Mouse (Mus musculus): ENCODE data around the gene Kcnn4. TPM values are rescaled to one million over a fixed set of nuclear protein-coding genes. Genes with fewer than 3 reads are reported as not detected.
A peak's percentile ranks its signal among the peaks of the same experiment; 100 is the strongest.

Kcnn4 gene
- polyA plus RNA-seq, 1 experiment = 9.0 TPM

DNA sequence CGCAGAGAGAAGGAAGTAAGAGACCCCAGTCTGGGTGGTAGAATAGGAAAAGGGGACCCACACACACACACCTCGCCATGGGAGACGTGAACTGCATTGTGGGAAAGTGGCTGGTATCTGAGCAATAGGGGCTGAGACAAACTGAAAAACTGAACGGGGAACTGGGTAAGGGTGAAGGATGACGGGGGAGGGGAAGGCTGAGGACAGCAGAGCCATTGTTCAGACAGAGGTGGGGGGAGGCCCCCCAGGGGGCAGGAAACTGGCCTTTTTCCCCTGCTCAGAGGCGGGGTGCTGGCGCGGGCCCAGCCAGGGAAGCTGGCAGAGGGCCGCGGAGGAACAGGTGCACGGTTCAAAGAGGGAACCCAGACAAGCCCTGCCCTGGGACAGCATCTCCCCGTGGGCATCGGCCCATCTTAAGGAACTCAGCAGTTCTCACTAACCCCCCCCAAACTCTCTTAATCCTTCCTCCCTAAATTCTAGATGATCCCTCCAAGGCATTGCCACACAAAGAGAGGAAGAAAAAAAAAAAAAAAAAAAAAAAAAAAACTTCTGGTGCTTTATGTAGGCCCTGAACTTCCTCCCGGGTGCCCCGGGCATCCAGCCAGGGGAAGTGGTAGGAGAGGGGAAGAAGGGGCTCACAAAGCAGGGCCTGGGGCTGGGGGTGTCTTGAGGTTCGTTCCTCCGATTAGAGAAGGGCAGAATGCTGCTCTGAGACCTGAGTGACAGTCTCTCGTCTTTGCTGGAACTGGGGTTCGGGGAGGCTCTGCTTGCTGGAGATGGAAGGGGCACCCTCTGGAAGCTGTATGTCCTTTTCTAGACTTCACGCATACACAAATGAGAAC lies 3.7 kb downstream of the Kcnn4 start:
- TF ChIP-seq POLR2A (IDR thresholded peaks at IDR 0.05; ENCODE audit: borderline replicate concordance, extremely low read depth, low read depth, low read length) (no peak), CTCF (IDR thresholded peaks at IDR 0.05; ENCODE audit: insufficient read depth, low read length) (no peak)
- H3K4me1 ChIP-seq (ENCODE audit: control insufficient read depth, insufficient read depth, low read length) = peaks cover 12% of the 10 kb centered on the region
- no peak overlapping the region for H3K4me3 ChIP-seq (replicated peaks; ENCODE audit: extremely low read depth, low read depth, low read length)
- peak; percentile 39 for DNase-seq
- 15% methylated on average over 20 of the region's 20 CpGs for WGBS

DNA sequence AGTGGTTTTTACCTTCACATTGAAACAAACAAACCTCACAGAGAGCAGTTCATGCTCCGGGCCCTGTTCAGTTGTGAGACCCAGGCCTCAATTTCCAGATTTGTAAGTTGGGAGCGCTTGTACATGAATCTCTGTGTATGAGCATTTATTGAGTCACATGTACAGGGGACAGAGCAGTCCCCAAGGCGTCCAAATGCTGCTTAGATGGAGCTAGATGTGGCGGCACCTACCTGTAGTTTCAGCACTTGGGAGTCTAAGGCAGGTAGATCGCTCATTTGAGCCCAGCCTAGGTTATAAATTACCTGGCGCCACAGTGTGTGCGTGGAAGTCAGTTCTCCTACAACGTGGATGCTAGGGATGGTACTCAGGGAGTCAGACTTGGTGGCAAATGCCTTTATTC lies 6.4 kb downstream of the Kcnn4 start:
- 87% methylated on average over 8 of the region's 8 CpGs for WGBS
- peaks cover 12% of the 10 kb centered on the region for H3K4me1 ChIP-seq (ENCODE audit: control insufficient read depth, insufficient read depth, low read length)
- H3K4me3 ChIP-seq (replicated peaks; ENCODE audit: extremely low read depth, low read depth, low read length) = no peak overlapping the region
- no peak for DNase-seq
- no peak for TF ChIP-seq POLR2A (IDR thresholded peaks at IDR 0.05; ENCODE audit: borderline replicate concordance, extremely low read depth, low read depth, low read length)
- TF ChIP-seq CTCF (IDR thresholded peaks at IDR 0.05; ENCODE audit: insufficient read depth, low read length) = no peak

DNA sequence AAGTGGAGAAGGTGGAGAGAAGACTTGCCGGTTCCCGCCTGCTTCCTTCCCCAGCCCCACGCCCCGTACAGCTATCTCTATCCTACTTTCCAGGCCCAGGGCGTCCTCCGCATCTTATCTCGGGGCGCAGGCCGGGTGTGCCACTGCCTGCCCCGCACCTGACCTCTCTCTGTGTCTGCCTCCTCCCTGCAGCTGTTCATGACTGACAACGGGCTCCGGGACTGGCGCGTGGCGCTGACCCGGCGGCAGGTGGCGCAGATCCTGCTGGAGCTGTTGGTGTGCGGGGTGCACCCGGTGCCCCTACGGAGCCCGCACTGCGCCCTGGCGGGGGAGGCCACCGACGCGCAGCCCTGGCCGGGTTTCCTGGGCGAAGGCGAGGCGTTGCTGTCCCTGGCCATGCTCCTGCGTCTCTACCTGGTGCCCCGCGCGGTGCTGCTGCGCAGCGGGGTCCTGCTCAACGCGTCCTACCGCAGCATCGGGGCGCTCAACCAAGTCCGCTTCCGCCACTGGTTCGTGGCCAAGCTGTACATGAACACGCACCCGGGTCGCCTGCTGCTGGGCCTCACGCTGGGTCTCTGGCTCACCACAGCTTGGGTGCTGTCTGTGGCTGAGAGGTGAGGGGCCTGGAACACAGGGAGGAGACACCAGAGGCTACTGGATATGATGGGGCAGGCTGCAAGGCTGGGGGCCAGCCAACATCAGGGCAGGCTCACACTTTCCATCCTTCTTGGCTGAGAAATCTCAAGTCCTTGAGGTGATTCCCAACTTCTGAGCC lies 7.2 kb downstream of the Kcnn4 start:
- TF ChIP-seq CTCF (IDR thresholded peaks at IDR 0.05; ENCODE audit: insufficient read depth, low read length) (no peak), POLR2A (IDR thresholded peaks at IDR 0.05; ENCODE audit: borderline replicate concordance, extremely low read depth, low read depth, low read length) (no peak)
- peak; percentile 42 for DNase-seq
- no peak overlapping the region for H3K4me3 ChIP-seq (replicated peaks; ENCODE audit: extremely low read depth, low read depth, low read length)
- 16% methylated on average over 49 of the region's 49 CpGs for WGBS
- H3K4me1 ChIP-seq (ENCODE audit: control insufficient read depth, insufficient read depth, low read length) = peaks cover 12% of the 10 kb centered on the region

DNA sequence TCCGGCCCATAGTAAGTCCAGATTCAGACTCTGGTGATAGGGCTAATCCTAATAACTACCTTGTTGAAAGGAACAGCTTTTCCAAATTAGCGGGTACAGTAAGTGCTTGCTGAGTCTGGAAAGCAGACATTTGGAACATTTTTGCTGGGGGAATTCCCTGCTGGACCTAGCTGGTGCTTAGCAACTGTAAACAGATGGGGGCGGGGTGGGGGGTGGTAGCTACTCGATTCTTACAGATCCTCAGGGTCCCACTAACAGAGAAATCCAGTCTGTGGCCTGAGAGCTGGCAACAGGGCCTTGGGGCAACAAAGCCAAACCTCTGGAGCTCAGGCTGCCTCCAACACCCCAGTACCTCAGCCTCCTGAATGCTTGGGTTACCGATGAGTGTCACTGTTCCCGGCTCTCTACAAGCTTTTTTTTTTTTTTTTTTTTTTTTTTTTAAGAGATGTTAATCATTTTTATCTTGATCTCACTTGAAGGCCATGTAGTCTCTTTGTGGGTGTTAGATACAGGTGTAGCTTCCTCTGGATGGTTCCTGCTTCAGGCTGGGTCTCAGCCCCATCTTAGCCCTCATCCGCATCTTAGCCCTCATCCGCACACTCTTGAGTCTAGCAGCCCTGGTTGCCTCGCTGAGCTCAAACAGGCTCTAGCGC lies 8.1 kb downstream of the Kcnn4 start:
- no peak for TF ChIP-seq POLR2A (IDR thresholded peaks at IDR 0.05; ENCODE audit: borderline replicate concordance, extremely low read depth, low read depth, low read length)
- no peak for DNase-seq
- Histone ChIP-seq H3K4me3 (replicated peaks; ENCODE audit: extremely low read depth, low read depth, low read length) (no peak overlapping the region), H3K4me1 (ENCODE audit: control insufficient read depth, insufficient read depth, low read length) (peaks cover 7% of the 10 kb centered on the region)
- WGBS = 75% methylated on average over 10 of the region's 10 CpGs

DNA sequence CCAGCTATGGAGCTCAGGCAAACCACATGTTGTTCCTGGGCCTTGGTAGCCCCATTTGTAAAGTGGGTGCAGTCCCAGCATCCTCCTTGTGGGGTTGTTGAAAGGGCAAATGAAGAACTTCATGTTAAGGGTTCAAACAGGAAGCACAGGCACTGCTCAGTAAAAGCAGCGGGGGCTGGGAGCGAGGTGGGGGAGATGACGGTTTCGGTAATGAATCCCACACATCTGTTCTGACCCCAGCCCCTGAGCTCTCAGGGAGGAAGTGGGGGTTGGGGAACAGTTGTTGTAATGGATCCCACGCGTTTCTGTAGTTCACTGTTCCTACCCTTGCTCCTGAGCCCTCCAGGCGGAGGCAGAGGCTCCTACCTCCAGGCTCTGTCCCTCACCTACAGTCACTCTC lies 9.9 kb downstream of the Kcnn4 start:
- H3K4me3 ChIP-seq (replicated peaks; ENCODE audit: extremely low read depth, low read depth, low read length) = no peak overlapping the region
- no peak for TF ChIP-seq POLR2A (IDR thresholded peaks at IDR 0.05; ENCODE audit: borderline replicate concordance, extremely low read depth, low read depth, low read length)
- no peak for TF ChIP-seq CTCF (IDR thresholded peaks at IDR 0.05; ENCODE audit: insufficient read depth, low read length)
- H3K4me1 ChIP-seq (ENCODE audit: control insufficient read depth, insufficient read depth, low read length) = no peaks in the 10 kb centered on the region
- DNase-seq = no peak
- WGBS = 63% methylated on average over 7 of the region's 7 CpGs

DNA sequence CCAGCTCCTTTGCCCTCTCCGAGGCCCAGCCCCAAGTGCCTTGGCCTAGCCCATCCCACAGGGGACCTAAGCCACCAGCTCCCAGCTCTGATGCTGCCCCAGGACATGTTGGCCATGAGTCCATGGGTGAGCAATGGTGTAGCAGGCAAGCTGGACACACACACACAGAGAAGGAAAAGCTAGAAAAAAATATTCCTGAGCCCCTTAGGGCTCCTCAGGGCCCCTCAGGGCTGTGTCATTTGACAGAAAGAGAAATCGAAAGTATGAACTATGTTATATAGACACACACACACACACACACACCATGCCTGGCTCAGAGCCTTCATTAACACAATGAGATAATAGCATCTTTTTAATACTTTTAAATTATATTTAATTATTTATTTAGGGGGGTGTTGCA lies 10.3 kb downstream of the Kcnn4 start:
- H3K4me1 ChIP-seq (ENCODE audit: control insufficient read depth, insufficient read depth, low read length) = no peaks in the 10 kb centered on the region
- no peak overlapping the region for H3K4me3 ChIP-seq (replicated peaks; ENCODE audit: extremely low read depth, low read depth, low read length)
- no peak for DNase-seq
- TF ChIP-seq CTCF (IDR thresholded peaks at IDR 0.05; ENCODE audit: insufficient read depth, low read length) (no peak), POLR2A (IDR thresholded peaks at IDR 0.05; ENCODE audit: borderline replicate concordance, extremely low read depth, low read depth, low read length) (no peak)
- 63% methylated on average over 2 of the region's 2 CpGs for WGBS

DNA sequence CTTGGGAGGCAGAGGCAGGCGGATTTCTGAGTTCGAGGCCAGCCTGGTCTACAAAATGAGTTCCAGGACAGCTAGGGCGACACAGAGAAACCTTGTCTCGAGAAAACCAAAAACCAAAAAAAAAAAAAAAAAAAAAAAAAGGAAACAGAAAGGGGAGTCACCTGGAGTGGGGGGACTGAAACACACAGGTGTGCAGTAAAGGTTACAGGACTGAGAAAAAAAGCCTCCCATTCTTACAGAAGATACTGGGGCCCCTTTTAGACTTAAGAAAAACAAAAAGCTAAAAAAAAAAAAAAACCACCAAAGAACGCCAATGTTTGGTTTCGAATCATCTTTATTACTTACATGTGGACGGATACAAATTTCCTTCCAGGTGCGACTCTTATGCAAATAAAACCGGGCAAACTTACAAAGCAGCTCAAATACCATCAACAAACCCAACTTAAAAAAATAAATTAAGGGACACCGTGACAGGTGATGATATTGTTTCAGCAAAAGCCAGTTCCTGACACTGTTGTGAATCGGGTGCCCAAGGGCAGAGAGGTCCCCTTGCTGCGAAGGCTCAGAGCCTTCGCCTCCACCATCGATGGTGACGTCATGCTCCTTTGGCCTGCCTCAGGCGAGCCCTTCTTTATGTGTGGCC lies 12.8 kb downstream of the Kcnn4 start:
- no peak for DNase-seq
- TF ChIP-seq CTCF (IDR thresholded peaks at IDR 0.05; ENCODE audit: insufficient read depth, low read length) (no peak), POLR2A (IDR thresholded peaks at IDR 0.05; ENCODE audit: borderline replicate concordance, extremely low read depth, low read depth, low read length) (no peak)
- no peak overlapping the region for H3K4me3 ChIP-seq (replicated peaks; ENCODE audit: extremely low read depth, low read depth, low read length)
- 72% methylated on average over 16 of the region's 16 CpGs for WGBS
- H3K4me1 ChIP-seq (ENCODE audit: control insufficient read depth, insufficient read depth, low read length) = no peaks in the 10 kb centered on the region

DNA sequence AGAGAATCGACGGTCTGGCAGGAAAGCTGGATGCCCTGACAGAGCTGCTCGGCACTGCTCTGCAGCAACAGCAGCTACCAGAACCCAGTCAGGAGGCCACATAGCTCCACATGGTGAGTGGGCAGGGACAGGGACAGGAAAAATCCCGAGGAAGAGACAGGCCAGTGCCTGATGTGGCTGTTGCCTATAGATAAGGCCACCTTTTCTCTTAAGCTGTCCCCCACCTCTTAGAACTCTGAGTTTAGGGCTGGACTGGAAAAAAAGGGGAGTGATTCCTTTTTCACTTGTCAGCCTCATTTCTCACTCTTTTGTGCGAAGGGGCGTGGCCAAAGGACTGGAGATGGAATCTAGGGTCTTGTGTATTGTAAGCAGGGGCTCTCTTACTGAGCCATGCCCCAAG lies 14.0 kb downstream of the Kcnn4 start:
- TF ChIP-seq CTCF (IDR thresholded peaks at IDR 0.05; ENCODE audit: insufficient read depth, low read length) (no peak), POLR2A (IDR thresholded peaks at IDR 0.05; ENCODE audit: borderline replicate concordance, extremely low read depth, low read depth, low read length) (no peak)
- 60% methylated on average over 6 of the region's 6 CpGs for WGBS
- Histone ChIP-seq H3K4me3 (replicated peaks; ENCODE audit: extremely low read depth, low read depth, low read length) (no peak overlapping the region), H3K4me1 (ENCODE audit: control insufficient read depth, insufficient read depth, low read length) (no peaks in the 10 kb centered on the region)
- no peak for DNase-seq

DNA sequence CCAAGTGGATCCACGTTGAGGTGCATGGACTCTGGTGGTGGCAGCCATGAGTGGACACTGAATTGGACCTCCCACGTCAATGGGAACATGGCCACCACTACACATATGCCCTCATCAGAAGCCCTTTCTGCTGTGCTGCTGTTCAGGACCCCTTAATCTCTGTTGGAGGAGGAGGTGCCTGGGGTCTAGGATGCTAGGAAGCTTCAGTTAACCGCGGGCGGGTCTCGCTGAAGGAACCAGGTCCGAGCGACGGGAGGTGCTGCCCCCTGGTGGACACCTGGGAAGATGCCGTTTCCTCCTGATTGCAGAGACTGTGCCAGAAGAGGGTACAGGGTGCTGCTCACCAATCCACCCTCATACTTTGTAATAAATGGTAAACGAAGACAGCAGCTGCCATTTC lies 14.8 kb downstream of the Kcnn4 start:
- 6% methylated on average over 11 of the region's 11 CpGs for WGBS
- DNase-seq = peak; percentile 76
- no peaks in the 10 kb centered on the region for H3K4me1 ChIP-seq (ENCODE audit: control insufficient read depth, insufficient read depth, low read length)
- TF ChIP-seq CTCF (IDR thresholded peaks at IDR 0.05; ENCODE audit: insufficient read depth, low read length) (peak; percentile 85), POLR2A (IDR thresholded peaks at IDR 0.05; ENCODE audit: borderline replicate concordance, extremely low read depth, low read depth, low read length) (no peak)
- H3K4me3 ChIP-seq (replicated peaks; ENCODE audit: extremely low read depth, low read depth, low read length) = no peak overlapping the region
